Mouse (Mus musculus): ENCODE measurements around the gene Gm5416.
"Not testable (repeated sequence)": the region's sequence is repeated elsewhere in the genome, so short reads cannot be mapped to it uniquely, and the experiment has no call there.

Gene Gm5416

DNA sequence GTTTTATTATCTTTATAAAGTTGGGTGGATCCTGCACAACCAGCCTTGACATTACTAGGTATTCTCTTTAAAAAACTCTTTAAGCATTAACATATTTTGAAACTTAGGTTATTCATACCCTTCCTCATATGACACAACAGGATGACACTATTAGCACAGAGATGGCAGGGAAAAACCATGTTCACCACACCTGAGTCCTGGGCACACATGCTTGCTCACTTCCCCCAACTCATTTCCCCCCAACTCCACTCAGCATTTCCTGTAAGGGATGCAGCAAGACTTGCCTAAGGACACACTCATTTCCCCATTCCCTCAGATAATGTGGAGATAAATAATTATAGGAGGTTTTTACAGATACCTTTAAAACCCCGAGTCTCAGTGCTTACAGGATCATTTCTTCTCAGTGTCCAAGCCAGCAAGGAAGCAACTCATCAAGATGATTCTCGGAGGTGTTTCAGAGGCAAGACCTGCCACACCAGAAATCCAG lies at the start of gene Gm5416:
TSS of gene Gm5416 (plus strand) at position 437 of the 487 bp plus-strand sequence.
- in situ Hi-C loops (cut with MboI; ENCODE audit: unreplicated experiment in 2 of 2) = no loop called here

DNA sequence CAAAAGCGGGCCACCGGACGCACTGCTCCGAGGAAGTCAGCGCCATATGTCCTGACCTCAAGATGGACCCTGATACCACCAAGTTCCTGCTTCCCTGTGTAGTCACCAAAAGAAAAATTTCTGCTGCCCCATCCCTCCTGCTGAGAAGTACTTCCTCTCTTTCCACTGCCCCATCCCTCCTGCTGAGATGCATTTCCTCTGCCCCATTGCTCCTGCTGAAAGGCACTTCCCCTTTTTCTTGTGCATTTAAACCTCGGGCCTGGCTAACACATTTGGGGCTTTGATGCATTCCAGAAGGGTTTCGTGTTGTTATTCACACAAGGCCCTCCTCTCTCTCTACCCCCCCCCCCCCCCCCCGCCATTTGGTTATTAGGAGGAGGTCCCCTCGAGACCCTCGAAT lies 42.4 kb upstream of the Gm5416 start:
- in situ Hi-C loops (cut with MboI; ENCODE audit: unreplicated experiment in 2 of 2) = not testable (repeated sequence)

DNA sequence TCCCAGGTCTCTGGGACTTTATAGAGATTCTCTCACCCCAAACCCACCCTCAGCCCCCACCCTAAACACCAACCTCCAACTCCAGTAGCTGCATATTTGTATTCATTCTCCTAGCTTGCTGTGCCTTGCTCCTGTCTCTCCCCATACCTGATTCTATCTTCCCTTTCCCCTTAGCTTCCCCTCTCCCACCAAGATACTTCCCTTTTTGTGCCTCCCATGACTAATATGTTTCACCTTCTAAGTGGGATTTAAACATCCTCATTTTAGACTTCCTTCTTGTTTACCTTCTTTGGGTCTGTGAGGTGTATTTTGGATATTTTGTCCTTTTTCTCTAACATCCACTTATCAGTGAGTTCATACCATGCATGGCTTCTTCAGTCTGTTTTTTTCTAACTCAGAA lies 34.1 kb upstream of the Gm5416 start:
- in situ Hi-C loops (cut with MboI; ENCODE audit: unreplicated experiment in 2 of 2) = no loop called here

DNA sequence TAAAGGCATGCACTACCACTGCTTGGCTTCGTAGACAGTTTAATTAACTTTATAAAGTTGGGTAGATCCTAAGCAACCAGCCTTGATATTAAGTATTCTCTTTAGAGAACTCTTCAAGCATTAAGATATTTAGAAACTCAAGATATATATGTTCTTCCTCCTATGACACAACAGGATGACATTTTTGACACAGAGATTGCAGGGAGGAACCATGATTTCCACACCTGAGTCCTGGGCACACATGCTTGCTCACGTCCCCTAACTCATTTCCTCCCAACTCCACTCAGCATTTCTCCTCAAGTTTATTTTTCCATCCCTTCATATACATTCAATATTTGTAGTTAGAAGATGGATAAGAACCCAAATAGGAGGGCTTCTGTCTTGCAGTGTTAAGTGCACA lies 30.3 kb upstream of the Gm5416 start:
- in situ Hi-C loops (cut with MboI; ENCODE audit: unreplicated experiment in 2 of 2) = no loop called here

DNA sequence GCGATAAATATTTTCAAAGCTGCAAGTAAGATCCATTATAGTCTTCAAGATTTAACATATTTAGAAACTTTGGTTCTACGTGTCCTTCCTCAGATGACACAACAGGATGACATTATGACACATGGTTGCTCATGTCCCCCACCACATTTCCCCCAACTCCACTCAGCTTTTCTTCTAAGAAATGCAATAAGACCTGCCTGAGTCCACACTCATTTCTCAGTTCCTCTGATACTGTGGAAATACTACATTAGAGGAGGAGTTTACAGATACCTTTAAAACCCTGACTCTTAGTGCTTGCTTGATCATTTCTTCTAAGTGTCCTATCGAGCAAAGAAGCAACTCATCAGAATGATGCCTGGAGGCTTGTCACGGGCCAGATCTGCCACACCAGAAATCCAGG lies 26.3 kb upstream of the Gm5416 start, which contains the start of gene Gm5483:
TSS of gene Gm5483 (plus strand) at position 301 of the 400 bp plus-strand sequence.
- in situ Hi-C loops (cut with MboI; ENCODE audit: unreplicated experiment in 2 of 2) = not testable (repeated sequence)

DNA sequence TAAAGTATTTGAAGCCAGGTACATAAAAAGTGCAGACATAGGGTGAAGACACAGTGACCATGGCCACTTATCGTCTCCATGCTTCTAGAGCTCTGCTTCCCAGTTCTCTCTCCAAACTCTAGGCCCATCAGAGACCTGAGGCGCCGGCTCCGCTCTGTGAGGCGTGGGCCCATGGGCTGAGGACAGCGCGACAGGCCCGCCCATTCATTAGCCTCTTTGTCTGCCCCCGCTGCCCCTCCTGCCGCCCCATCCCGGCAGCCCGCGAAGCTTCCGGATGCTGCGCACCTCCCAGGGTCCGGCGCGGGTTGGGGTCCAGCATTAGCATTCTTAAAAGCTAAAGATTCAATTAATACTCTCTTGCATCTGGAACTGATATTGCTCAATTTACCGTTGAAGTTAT lies 11.0 kb upstream of the Gm5416 start:
- in situ Hi-C loops (cut with MboI; ENCODE audit: unreplicated experiment in 2 of 2) = no loop called here

DNA sequence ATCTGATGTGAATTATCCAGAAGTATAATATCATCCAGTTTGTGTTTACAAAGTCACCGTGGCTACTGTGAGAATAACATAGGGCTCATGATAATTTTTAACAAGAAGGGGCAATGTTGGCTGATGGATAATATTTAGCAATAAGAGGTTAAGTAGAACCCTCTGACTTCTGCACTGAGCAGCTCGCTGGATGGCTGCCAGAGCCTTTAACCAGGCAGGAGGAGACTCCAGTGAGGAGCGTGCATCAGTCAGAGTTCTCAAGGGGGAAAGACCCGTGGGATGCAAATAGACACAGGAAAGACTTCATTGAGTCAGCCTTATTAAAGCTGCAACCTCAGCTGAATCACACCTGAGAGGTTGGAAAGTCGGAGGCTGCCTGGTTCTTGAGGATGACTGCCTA lies 6.4 kb upstream of the Gm5416 start:
- in situ Hi-C loops (cut with MboI; ENCODE audit: unreplicated experiment in 2 of 2) = no loop called here

DNA sequence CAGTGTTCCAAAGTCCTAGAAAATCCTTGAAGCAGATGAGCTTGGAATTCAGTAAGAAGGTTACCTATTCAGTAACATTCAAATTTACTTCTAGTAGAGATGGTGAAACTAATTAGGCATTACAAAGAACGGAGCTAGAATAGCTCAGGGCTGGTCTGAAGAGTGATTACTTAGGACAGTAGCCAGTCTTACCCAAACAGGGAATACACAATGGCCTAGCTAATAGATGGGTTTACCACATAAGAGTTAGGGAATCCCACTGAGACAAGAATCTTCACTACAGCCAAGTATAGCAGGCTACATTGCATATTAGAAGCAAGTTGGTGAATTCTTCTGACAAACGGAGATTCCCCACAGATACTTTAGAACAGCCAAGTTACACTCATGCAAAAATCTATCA lies 4.5 kb upstream of the Gm5416 start:
- in situ Hi-C loops (cut with MboI; ENCODE audit: unreplicated experiment in 2 of 2) = not testable (repeated sequence)

DNA sequence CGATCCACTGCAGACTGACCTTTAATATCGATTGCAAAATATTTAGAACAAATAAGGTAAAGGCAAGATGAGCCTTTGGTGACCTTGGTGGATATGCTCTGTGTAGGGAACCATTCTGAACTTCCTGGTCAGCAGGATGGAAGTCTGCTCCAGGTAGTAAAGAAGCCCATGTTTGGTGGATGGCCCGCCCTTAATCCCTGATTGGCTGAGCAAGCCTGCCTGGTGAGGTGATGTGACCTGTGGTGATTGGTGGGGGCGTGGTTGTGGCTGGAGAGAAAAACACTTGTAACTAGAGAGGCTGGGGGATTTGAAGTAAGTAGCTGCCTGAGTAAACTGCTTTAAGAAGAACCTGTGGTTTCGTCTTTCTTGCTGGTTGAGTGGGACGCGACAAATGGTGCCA lies 11.0 kb downstream of the Gm5416 start, which contains the start of gene 2010005H15Rik:
TSS of gene 2010005H15Rik (plus strand) at position 301 of the 400 bp plus-strand sequence.
- in situ Hi-C loops (cut with MboI; ENCODE audit: unreplicated experiment in 2 of 2) = not testable (repeated sequence)

DNA sequence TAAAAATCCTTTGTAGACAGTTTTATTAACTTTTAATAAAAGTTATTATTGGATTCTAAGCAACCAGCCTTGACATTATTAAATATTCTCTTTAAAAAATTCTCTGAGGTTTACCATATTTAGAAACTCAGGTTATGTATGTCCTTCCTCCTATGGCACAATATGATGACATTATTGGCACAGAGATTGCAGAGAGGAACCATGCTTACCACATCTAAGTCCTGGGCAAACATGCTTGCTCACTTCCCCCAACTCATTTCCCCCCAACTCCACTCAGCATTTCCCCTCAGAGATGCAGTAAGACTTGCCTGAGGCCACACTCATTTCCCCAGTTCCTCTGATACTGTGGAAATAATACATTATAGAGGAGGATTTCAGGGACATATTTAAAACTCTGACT lies 50.4 kb downstream of the Gm5416 start:
- in situ Hi-C loops (cut with MboI; ENCODE audit: unreplicated experiment in 2 of 2) = not testable (repeated sequence)

All from v-Abl transformed pro-B cells (cell line).